Mouse (Mus musculus): ENCODE results near the gene Ucn.

DNA sequence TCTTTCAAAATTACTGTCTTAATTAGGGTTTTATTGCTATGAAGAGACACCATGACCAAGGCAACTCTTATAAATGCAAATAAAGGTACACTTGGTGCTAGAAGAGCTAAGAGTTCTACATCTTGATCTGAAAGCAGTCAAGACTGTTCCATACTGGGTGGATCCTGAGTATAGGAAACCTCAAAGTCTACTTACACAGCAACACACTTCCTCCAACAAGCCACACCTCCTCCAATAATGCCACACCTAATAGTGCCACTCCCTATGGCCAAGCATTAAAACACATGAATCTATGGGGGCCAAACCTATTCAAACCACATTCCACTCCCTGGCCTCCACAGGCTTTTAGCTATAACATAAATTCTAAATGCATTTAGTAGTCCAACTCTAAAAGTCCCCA lies 23.8 kb upstream of the Ucn start:
- TF ChIP-seq TAL1 (conservative IDR thresholded peaks at IDR 0.05; ENCODE audit: low read depth, low read length) (no peak), CTCF (IDR thresholded peaks at IDR 0.05; ENCODE audit: low read depth, low read length) (no peak), GATA1 (IDR thresholded peaks at IDR 0.05; ENCODE audit: borderline replicate concordance, low read length) (no peak)

Data from G1E (cell line).